Mouse (Mus musculus): ENCODE measurements around the gene Atad2b.

Atad2b gene

GRCm38 (mm10) chr12:5081480-5081879 lies 164.3 kb downstream of the Atad2b start:
- no peak for DNase-seq (ENCODE audit: low read depth, low spot score)

GRCm38 (mm10) chr12:5084714-5085113 lies 167.6 kb downstream of the Atad2b start:
- DNase-seq (ENCODE audit: low read depth, low spot score): no peak

- DNase-seq (ENCODE audit: low read depth, low spot score): no peak
Observed at GRCm38 (mm10) chr12:5087787-5088519, 170.8 kb downstream of the Atad2b start.

- no peak for DNase-seq (ENCODE audit: low read depth, low spot score)
Observed at GRCm38 (mm10) chr12:5088639-5089038, 171.5 kb downstream of the Atad2b start.
